Mouse (Mus musculus) spleen, postnatal 14 days (tissue): Measurements from ENCODE around the gene Cdip1.
A peak's percentile ranks its signal among the peaks of the same experiment; 100 is the strongest.
"Not testable (repeated sequence)": the region's sequence is repeated elsewhere in the genome, so short reads cannot be mapped to it uniquely, and the experiment has no call there.

ENCODE experiments used
- DNase-seq, 2 experiments: peaks; one replicate each; pipeline ENCODE4 v3.0.0; 2021 to 2022; ENCODE audit warnings: low spot score in 2 of 2

The Cdip1 gene

GRCm38 (mm10) chr16:4789810-4790559 is at the start of gene Cdip1:
Gene Cdip1, minus strand, starts transcription at chr16:4790292.
- peak; percentile 80 to 83 for DNase-seq

DNA sequence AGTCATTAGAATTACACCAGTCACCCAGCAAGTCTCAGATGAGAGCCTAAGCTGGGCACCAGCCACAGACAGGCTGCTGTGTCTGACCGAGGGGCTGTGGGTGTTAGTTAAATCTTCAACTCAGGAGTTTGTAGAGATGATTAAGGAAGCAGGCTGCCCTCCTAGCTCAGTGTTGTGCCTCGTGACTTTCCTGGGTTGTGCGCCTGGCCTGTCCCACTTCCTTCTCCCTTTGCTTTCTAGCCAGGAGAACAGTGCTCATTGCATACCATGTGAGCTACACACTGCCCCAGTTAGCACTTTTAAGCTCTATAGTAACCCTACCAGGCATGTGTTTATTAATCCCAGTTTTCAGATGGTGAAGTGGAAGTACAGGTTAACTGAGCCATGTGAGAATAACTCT is 49.5 kb upstream of the Cdip1 start:
- no peak for DNase-seq

- no peak for DNase-seq
Measured at GRCm38 (mm10) chr16:4837631-4838030, 47.5 kb upstream of the Cdip1 start.

DNA sequence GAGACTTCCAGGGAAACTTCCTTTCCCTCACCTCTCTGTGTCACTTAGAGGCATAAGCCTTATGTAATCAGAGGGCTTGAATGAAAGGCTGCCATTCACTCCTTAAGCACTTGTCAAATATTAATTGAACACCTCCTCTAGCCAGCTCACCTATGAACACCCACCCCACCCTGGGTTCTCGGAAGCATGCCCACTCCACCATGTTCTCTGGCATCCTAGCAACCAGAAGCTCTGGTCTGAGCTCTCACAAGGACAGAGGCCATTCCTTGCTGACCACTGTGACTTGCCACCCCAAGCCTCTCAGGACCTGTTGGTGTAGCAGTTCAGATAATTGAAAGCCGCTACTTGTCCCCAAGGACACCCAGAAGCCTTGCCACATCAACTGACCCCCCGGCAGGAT is 45.1 kb upstream of the Cdip1 start, which contains the start of gene 4930562C15Rik:
4930562C15Rik (plus strand) TSS at position 226 of the 400 bp plus-strand sequence.
- DNase-seq = no peak

DNA sequence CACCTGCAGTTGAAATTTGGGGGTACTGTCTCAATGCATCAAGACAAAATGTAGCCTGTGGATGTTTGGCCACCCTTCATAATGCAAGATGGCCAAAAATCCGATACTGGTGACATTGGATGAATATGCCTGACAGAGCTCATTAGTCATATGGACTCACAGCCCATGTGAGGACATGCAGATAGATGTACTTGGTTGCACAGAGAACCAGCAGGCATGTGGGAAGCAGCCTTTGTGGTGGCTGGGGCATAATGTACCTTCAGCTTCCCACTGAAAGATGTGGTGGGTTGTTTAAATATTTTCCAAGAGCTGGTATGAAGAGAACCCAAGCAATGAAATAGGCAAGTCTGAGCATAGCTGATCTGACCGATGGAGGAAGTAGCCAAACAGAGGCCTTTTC is 43.8 kb upstream of the Cdip1 start:
- no peak for DNase-seq

DNA sequence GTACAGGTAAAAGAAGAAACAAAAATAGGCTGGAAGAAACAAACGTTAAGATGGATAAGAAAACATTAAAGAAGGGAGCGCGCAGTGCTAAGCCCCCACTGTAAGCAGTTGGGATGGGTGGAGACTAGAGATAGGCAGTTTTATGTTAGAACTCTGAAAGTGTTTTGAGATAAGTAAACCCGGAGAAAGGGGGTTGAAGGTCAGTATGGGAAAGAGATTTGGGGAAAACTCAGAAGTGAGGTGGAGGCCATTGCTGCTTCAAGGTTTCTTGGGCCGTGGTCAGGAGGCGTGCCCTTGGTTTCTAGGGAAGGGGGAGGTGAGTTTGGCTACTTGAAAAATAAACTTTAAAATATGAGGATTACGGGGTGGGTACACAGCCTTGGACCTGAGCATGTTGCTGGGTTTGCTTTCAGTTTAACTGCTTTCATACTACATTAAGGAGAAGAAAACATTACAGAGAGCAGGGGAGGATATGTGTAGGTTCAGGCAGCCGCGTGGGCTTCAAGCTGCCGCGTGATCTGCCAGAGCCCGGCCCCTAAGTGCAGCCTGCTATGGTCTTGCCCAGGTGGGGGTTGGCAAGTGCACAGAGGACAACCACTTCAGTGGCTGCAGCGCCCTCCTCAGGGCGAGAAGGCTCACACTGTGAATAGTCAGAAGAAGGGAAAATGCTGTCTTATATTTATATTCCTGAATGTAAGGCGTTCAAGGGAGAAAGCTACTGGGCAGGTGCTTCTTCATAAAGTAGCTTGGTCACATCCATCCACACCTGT is 41.7 kb upstream of the Cdip1 start:
- DNase-seq = no peak

- DNase-seq = no peak
Measured at GRCm38 (mm10) chr16:4829271-4829900, 39.3 kb upstream of the Cdip1 start.

DNA sequence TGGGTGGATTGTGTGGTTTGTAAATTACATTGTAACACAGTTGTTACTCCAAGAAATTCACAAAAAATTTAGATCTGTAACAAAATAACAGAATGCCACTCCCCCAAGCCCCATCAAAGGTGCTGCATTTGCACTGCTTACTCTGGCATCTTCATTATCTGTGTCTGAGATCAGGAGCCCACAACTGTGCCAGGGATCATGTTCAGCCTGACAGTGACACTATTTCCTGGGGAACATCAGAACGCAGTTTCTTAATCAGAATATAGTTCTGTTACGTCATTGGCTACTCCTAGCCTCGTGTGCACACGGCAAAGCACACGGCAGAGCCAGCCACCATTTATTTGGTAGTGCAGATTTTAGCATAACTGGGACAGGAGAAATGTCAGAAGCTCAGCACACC is 37.5 kb upstream of the Cdip1 start:
- DNase-seq = no peak

- DNase-seq = not testable (repeated sequence)
Measured at GRCm38 (mm10) chr16:4824466-4824865, 34.4 kb upstream of the Cdip1 start.

DNA sequence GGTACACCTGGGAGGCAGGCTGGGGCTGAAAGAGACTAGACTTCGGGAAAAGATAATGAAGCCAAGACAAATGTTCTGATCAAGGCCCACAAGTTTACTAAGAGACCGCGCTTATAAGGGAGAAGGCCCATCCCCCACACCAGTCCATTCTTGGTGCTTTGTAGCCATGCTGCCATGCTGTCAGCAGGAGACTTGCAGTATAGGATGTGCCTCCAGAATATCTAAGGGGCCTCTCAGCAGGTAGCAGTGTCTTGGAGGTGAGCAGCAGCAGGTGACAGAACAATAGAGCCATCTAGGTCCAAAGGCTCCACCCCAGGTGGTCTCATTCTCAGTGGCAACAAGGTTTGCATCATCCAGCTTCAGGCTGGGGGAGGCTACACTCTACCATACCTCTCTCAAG is 28.3 kb upstream of the Cdip1 start:
- DNase-seq = no peak

DNA sequence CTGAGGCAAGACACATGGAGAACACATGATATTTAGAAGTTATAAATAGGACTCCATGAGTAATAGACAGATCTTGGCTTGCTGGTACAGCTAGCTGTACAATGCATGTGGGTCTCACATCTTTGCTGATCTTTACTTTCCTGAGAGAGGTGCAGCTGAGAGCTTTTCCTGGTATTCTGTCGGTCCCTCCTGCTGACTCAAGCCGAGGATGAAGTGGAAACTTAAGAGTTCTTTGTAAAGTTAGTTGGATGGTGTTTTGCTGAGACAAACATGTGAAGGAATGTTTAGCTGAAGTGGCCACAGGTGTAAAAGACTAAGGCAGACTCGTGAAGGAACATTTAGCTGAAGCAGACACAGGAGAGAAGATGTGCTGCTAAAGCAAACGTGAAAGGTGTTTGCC is 6.5 kb upstream of the Cdip1 start:
- no peak for DNase-seq

GRCm38 (mm10) chr16:4791332-4791731 is 1.2 kb upstream of the Cdip1 start:
- no peak for DNase-seq

DNA sequence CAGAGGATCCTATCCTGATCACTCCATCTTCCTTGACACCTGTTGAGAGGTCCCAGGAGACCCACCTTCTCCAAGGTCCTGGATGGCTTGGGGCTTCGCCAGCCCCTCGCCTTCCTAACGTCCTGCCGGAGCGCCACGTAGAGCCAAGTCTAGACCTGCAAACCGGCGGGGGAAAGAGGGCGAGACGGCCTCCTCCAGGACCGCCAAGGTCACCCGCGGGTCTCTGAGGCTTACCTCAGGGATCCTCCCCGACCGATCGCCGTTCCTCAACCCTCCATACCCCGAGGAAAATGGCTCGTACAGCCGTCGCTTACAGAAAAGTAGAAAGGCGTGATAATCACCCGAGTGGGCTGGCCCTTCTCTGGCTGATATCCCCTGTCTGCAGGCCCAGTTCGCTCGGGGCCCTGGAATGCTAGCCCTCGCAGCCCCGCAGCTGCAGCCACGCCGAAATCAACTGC is 752 bp downstream of the Cdip1 start:
- DNase-seq = peak in 1 of 2 experiments; percentile 8

DNA sequence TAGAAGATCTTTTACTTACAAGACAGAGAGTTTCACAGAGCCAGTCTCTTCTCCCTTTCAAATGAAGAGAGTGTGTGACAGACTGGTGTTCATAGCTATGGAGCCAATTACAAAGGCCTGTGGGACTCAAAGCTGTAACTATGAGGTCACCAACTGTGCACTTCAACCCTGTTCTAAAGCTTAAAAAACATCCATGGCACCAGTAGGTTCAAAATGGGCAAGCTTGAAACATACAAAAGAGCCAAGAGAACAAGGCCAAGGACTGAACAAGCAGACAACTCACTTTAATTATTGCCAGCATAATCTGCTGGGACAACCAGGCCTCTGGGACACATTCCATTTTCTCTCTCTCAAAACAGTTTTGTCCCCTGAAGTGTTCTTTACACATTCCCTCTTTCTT is 1.9 kb downstream of the Cdip1 start:
- no peak for DNase-seq

DNA sequence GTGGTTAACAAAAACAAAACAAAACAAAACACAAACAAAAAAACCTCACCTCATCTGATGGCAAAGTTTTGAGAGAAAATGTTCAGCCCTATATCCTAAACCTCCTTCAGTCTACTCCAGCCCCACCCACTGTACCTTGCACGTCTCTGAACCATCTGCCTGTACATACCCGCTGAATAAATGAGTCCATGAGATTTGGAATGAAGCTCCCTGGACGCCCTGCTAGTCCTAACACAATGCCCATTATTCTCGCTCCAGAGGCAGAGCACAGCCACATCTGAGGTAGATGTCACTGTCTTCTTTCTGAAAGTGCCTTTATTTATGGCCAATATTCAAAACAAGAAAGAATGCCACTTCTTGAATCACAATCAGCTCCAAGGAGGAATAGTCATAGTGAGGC is 4.4 kb downstream of the Cdip1 start:
- no peak for DNase-seq

DNA sequence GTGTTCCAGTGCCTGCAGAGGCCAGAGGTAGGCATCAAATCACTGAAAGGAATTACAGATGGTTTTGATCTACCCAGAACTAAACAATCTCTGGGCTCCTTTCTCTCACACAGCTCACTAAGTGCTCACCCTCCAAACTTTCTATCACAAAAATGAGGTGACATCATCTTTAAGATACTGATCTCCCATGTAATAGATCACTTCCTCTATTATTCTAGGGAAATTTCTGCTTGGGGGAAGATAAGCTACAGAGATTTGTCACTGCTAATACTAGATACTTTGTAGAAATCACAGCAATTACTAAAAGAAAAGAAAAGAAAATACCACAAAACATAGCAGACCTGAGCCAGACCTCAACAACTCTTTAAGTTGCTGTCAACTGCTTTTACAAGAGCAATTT is 7.6 kb downstream of the Cdip1 start:
- DNase-seq = no peak

DNA sequence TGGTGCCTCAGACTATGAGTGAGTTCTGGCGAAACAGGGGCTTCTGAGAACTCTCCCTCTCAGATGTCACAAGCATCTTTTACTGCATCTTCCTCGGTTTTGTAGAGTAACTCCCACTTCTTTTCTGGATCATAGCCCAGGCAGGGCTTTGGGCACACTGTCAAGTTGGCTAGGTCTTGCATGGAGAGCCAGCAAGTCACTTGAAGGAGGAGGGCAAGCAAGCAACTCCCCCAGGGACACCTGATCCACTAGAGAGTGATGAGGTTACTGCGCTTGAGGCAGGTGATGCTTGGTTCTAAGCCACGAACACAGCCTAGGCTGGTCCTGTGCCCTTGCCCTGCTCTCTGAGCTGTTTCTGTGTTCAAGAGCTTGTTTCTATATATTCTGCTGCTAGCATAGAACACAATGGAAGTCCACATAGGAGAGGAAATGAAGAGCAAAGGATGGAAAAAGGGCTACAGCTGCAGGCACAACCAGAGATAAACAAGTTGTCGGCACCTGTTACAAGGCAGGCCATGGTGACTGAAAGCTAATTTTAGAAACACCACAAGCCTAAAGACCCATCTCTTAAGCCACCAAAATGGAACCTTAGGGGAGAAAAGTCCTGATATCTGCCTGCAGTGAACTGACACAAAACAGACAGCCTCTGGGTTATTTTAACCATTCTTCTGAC is 8.4 kb downstream of the Cdip1 start:
- DNase-seq = no peak

- no peak for DNase-seq
Measured at GRCm38 (mm10) chr16:4778940-4779339, 11.2 kb downstream of the Cdip1 start.

DNA sequence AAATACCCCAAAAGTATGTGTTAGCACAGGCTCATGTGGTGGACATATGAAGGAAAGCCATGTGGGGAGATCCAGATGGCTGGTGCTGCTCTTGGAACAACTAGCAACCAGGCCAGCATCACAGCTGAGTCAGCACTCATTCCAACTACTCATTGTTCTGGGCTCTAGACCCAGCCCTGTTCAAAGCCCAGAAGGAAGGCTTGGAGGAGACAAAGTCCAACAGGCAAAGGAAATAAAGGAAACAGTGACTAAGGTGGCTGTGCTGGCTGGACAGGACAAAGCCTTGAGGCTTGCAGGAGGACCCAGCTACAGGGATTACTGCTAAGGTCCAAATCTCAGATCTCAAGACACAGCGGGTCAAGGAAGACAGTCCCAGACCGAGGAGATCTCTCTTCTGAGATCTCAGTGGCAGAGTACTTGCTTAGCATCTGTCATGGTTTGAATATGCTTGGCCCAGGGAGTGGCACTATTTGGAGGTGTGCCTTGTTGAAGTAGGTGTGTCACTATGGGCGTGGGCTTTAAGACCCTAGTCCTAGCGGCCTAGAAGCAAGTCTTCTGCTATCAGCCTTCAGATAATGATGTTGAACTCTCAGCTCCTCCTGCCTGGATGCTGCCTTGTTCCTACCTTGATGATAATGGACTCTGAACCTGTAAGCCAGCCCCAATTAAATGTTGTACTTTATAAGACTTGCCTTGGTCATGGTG is 12.0 kb downstream of the Cdip1 start:
- no peak for DNase-seq

DNA sequence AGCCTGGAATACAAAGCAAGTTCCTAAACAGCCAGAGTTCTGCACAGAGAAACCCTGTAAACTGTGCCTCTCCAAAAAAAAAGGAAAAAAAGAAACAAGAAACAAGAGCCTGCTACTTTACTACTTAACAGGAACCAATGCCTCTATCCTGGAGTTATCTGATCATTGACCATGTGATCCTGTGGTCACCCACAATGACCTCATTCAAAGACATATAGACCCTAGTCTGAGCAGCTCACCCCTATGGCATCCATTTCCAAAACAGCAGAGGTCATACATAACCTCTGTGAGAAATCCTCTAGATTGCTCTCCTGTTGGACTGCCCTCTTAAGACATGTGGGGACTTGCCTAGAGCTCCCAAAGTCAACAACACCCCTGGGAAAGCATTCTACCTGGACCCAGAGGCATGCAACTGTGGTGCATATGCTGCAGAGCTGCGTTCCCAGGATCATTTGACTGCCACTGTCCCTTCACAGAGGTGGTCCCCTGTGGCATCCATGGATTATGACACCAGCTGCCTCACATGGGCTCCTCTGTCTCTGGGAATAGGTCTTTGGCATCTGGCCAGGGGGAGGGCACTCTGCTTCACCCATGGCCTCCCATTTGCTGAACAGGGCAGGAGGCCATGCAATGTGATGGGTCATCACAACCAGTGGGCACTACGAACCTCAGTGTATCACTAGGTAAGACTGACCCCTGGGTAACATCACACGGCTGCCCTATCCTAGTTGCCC is 12.8 kb downstream of the Cdip1 start:
- DNase-seq = no peak
